Mouse (Mus musculus) ES-Bruce4 (cell line): ENCODE results near the gene Ampd3. TPM values are rescaled to one million over a fixed set of nuclear protein-coding genes. Genes with fewer than 3 reads are reported as not detected.

Experiments
- H3K27ac ChIP-seq: 2 replicates; pipeline ENCODE4 v1.5.1; 2012; ENCODE audit warnings: low read length, inconsistent platforms; ENCODE audit not compliant: insufficient read depth
- H3K27me3 ChIP-seq: 2 replicates; pipeline ENCODE4 v1.6.1; 2012; ENCODE audit warnings: mild to moderate bottlenecking, low read length, inconsistent platforms; ENCODE audit not compliant: control insufficient read depth, poor library complexity, insufficient read depth, severe bottlenecking
- H3K36me3 ChIP-seq: 2 replicates; pipeline ENCODE4 v1.6.1; 2012; ENCODE audit warnings: inconsistent platforms, mild to moderate bottlenecking, low read length, moderate library complexity; ENCODE audit not compliant: control insufficient read depth, poor library complexity, insufficient read depth, severe bottlenecking
- H3K4me1 ChIP-seq: one replicate; pipeline ENCODE4 v1.8.1; 2011; ENCODE audit warnings: low read length; ENCODE audit not compliant: control insufficient read depth, insufficient read depth
- H3K4me3 ChIP-seq: 2 replicates; pipeline ENCODE4 v1.5.1; 2011; ENCODE audit warnings: low read depth, mild to moderate bottlenecking, low read length
- H3K9ac ChIP-seq: 2 replicates; pipeline ENCODE4 v1.6.1; 2012; ENCODE audit warnings: low read depth, mild to moderate bottlenecking, inconsistent platforms; ENCODE audit not compliant: poor library complexity, severe bottlenecking
- H3K9me3 ChIP-seq: replicated peaks from 2 replicates; pipeline ENCODE4 v1.6.1; 2012; ENCODE audit warnings: mild to moderate bottlenecking, low read length, inconsistent platforms; ENCODE audit not compliant: control insufficient read depth, poor library complexity, insufficient read depth, severe bottlenecking
- CTCF ChIP-seq: IDR thresholded peaks from one replicate; pipeline ENCODE4 v1.8.1; 2011; ENCODE audit warnings: low read depth, low read length
- EP300 ChIP-seq: IDR thresholded peaks from 2 replicates; pipeline ENCODE4 v1.6.1; 2011; ENCODE audit warnings: low read depth, low read length; ENCODE audit not compliant: insufficient read depth
- POLR2A ChIP-seq: IDR thresholded peaks from one replicate; pipeline ENCODE4 v1.8.1; 2011; ENCODE audit warnings: low read length; ENCODE audit not compliant: insufficient read depth
- polyA plus RNA-seq: library from polyadenylated mRNA; stranded (reverse); fragments of >200 nt; gene quantifications from 2 replicates; pipeline ENCODE4 v1.2.4, GENCODE M21; 2011; ENCODE audit warnings: low read depth; ENCODE audit not compliant: missing spikeins, insufficient read depth, insufficient read length

The Ampd3 gene
- polyA plus RNA-seq, 1 experiment: 2.4 TPM

DNA sequence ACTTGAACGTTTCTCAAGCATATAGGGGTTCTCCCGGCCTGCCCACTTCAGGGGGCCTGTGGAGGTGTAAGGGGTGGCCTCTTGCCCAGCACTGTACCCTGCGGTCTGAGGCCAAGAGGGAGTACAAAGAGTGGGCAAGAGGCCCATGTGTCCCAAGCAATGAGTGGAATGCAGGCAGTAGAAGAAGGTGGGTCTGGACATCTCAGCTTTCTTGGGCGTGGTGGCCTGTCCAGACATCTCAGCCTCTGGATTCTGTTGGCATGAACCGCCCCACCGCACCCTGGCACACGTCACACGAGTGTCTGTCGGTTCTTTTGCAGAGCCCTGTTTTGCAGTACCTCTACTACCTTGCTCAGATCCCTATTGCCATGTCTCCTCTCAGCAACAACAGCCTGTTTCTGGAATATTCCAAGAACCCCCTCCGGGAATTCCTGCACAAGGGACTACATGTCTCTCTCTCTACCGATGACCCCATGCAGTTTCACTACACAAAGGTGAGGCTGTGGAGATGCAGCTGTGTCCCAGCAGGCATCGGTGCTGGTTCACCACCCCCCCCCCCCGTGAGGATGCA is 39.5 kb downstream of the Ampd3 start:
- Histone ChIP-seq H3K4me1 (no peaks in the 10 kb centered on the region), H3K27ac (no peak overlapping the region), H3K9me3 (no peaks in the 10 kb centered on the region), H3K4me3 (no peak overlapping the region), H3K36me3 (peaks cover 2% of the 10 kb centered on the region; the same call in 1 of the 2 replicates), H3K27me3 (no peaks in the 10 kb centered on the region), H3K9ac (no peak overlapping the region)
- TF ChIP-seq EP300: no peak
- TF ChIP-seq CTCF: no peak
- no peak for TF ChIP-seq POLR2A

DNA sequence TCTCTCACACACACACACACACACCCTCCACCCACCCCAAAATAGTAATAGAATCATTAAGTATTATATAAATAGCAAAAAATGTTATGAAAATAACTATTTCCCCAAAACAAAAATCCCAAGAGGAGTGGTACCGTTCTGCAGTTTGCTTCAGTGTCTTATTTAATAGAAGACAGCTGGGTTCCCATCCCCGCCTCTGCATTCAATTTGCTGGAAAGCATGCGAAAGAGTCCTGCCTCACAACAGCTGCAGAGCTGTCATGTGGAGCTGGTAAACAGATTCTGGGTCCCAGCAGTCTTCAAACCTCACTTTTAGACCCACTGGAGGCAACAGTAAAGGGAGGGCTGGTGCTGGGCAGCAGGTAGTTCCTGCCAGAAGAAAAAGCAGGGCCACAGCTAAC is 41.0 kb downstream of the Ampd3 start:
- Histone ChIP-seq H3K27ac (no peak overlapping the region), H3K4me1 (no peaks in the 10 kb centered on the region), H3K9ac (no peak overlapping the region), H3K27me3 (no peaks in the 10 kb centered on the region), H3K4me3 (no peak overlapping the region), H3K36me3 (peaks cover 4% of the 10 kb centered on the region; the same call in 1 of the 2 replicates), H3K9me3 (no peaks in the 10 kb centered on the region)
- TF ChIP-seq POLR2A (no peak), EP300 (no peak), CTCF (no peak)

GRCm38 (mm10) chr7:110809585-110810557 is 41.9 kb downstream of the Ampd3 start:
- Histone ChIP-seq H3K27ac (no peak overlapping the region), H3K36me3 (peaks cover 4% of the 10 kb centered on the region; the same call in 1 of the 2 replicates), H3K4me1 (no peaks in the 10 kb centered on the region), H3K27me3 (no peaks in the 10 kb centered on the region), H3K9me3 (no peaks in the 10 kb centered on the region), H3K9ac (no peak overlapping the region), H3K4me3 (no peak overlapping the region)
- TF ChIP-seq EP300 (no peak), POLR2A (no peak), CTCF (no peak)

DNA sequence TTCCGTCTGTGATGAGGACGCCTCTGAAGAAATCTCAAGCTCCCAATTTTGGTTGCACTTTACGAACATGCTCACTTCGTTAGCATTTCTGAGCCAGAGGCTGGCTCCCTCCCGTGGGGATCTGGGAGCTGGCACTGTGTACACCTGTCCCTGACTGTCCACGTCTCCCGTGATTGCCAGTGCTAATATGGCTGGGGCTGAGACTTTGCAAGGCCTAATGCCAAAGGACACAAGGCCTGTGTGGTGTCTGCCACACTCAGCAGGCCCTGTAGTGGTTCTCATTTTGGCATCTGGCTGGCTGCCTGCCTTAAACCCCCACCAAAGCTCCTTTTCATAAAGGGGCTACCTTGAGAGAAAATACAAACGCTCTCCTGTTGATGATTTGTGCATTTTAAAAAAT is 43.0 kb downstream of the Ampd3 start:
- Histone ChIP-seq H3K9ac (no peak overlapping the region), H3K4me3 (no peak overlapping the region), H3K27ac (no peak overlapping the region), H3K4me1 (no peaks in the 10 kb centered on the region), H3K36me3 (peaks cover 4% of the 10 kb centered on the region; the same call in 1 of the 2 replicates), H3K9me3 (no peaks in the 10 kb centered on the region), H3K27me3 (no peaks in the 10 kb centered on the region)
- TF ChIP-seq EP300 (no peak), CTCF (no peak), POLR2A (no peak)

DNA sequence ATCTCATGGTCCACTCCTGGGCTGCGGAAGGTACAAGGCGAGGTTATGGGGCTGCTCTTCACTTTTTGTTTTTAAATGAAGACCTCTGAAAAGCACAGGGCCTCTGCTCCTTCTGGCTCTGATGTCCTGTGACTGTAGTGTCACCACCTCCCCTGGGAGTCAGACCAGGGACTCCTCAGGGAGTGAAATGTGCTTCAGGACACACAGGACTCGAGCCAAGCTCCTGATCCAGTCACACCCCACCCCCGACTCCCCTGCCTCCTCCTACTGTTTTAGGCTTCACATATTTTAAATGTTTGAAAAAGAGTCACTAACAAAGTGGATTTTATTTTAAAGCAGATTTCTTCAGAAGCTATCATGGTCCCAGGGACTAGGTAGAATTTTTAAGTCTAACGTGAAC is 43.5 kb downstream of the Ampd3 start:
- H3K27me3 ChIP-seq: no peaks in the 10 kb centered on the region
- no peaks in the 10 kb centered on the region for H3K9me3 ChIP-seq
- no peaks in the 10 kb centered on the region for H3K4me1 ChIP-seq
- TF ChIP-seq CTCF (no peak), POLR2A (no peak), EP300 (no peak)
- no peak overlapping the region for H3K27ac ChIP-seq
- H3K4me3 ChIP-seq: no peak overlapping the region
- peaks cover 4% of the 10 kb centered on the region; the same call in 1 of the 2 replicates for H3K36me3 ChIP-seq
- no peak overlapping the region for H3K9ac ChIP-seq

- Histone ChIP-seq H3K4me3 (no peak overlapping the region), H3K27ac (no peak overlapping the region)
- TF ChIP-seq EP300: no peak
- no peak for TF ChIP-seq CTCF
- no peak for TF ChIP-seq POLR2A
Observed at GRCm38 (mm10) chr7:110813983-110814382, 46.0 kb downstream of the Ampd3 start.

More at GRCm38 (mm10) chr7:110813983-110814382, 46.0 kb downstream of the Ampd3 start:
- no peaks in the 10 kb centered on the region for H3K9me3 ChIP-seq
- H3K27me3 ChIP-seq: no peaks in the 10 kb centered on the region
- H3K4me1 ChIP-seq: no peaks in the 10 kb centered on the region
- H3K9ac ChIP-seq: no peak overlapping the region
- H3K36me3 ChIP-seq: peaks cover 4% of the 10 kb centered on the region; the same call in 1 of the 2 replicates
